Mouse (Mus musculus) monocyte, adult 2 months (primary cell): ENCODE data around the gene Lsp1.

ENCODE experiments used
- DNase-seq, 2 experiments: peaks; one replicate each; pipeline ENCODE4 v3.0.0; 2022; ENCODE audit warnings: low spot score in 2 of 2, low read depth in 1 of 2

The Lsp1 gene

DNA sequence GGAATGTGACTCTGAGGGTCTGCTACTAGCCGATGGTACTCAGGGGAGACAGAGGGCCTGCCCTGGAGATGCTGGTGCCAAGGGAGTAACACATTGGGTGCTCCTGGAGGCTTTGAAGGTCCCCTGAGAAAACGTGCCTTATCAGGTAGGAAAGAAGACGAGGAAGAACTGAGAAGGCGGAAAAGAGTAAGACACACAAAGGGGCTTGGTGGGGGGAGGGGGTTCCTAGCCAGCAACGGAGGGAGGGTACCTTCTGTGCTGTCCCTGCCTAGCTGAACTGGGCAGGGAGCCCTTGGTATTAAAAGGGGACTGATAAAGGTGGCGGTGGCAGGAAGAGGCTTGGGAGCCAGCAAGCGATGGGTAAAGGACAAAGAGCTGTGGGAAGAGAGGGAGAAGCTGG lies 15.0 kb downstream of the Lsp1 start:
- DNase-seq: no peak

DNA sequence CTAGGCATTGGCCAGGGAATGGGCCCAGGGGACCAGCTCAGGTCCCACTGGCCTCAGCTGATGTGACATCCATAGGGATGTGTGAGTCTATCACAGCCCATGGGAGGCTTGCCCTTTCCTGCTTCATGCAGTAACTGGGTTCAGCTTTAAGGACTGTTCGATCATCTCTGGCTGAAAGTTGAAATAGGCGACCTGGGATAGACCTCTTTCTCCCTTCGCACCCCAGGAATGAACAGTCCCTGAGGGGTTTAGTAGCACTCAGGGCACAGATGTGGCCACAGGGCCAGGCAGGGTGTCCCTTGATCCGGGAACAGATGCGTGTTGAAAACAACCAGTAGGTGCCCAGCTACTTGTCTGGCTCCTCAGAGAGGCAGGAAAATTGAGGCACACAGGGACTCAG lies 15.7 kb downstream of the Lsp1 start:
- no peak for DNase-seq

- no peak for DNase-seq
Observed at GRCm38 (mm10) chr7:142476795-142477452, 16.3 kb downstream of the Lsp1 start.

DNA sequence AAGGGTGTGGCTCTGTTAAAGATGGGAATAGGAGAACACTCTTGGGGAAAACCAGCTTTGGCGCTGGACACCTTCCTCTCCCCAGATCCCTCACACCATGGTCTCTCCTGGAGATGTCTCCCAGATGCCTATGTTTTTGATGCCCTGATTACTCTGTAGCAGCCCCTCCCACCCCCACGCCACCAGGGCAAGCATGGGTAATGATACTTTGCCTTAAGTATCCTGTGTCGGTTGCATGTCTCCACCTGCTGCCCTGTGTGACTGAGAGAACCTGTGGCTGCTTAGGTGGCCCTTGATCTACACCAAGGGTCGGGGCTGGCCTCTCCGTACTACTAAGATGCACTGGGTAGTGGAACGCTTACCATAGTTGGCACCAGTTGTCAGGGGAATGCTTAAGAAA lies 17.4 kb downstream of the Lsp1 start:
- DNase-seq: no peak

DNA sequence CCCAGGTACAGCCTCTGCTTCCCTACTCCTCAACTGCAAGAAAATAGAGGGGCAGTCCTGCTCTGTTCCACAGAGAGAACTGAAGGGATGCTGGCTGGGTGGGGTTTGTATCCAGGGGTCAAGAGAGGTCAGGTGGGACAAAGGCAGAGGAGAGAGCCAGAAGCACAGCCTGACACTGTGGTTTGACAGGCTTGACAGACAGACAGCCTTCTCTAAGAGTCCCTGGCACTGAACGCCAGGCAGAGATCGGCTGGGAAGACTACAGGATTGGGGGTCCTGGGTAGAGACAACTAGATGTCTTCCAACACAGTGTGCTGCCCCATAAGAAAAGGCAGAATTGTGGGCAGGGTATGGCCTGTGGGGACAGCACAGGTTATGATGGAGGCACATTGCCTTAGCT lies 18.0 kb downstream of the Lsp1 start:
- no peak for DNase-seq

DNA sequence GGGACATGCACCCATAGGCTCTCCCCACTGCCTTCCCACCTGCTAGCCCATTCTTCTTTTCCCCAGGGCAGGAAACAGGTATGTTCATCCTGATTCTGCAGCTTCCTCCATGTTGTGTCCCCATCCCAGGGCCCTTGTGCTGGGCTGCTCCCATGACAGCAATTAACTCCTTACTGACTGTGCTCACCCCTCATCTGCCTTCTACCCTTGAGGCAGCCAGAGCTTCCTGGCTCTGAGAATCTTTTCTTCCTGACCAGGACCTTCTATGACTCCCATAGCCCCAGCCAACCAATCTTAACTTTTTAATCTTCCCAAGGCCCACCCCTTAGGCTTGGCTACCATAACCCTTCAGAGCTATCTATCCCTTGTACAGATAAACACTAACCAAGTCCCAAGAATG lies 18.7 kb downstream of the Lsp1 start:
- DNase-seq: no peak

DNA sequence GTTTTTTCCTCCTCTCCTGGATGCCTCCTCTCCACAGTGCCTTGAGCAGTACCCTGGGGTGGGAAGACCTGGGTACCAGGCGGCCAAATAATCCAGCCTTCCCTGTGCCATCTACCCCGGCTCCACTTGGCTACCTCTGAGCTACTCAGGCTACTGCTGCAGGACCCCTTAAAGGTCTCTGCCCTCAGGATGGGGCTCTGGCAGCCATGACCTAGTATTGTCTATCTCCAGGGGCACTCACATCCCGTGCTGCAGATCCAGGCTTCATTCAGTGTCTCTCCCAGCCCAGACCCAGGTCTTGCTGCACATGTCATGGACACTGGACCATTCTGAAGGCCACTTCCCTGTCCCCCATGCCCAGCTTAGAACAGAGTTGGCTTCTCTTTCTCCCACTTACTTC lies 19.3 kb downstream of the Lsp1 start:
- DNase-seq: no peak

GRCm38 (mm10) chr7:142480661-142481060 lies 20.1 kb downstream of the Lsp1 start:
- no peak for DNase-seq

- no peak for DNase-seq
Observed at GRCm38 (mm10) chr7:142481186-142481567, 20.6 kb downstream of the Lsp1 start.

GRCm38 (mm10) chr7:142481568-142482255 lies 21.1 kb downstream of the Lsp1 start:
- DNase-seq: no peak

- no peak for DNase-seq
Observed at GRCm38 (mm10) chr7:142482256-142482609, 21.6 kb downstream of the Lsp1 start.

- DNase-seq: no peak
Observed at GRCm38 (mm10) chr7:142483136-142483535, 22.5 kb downstream of the Lsp1 start.

GRCm38 (mm10) chr7:142484780-142485179 lies 24.2 kb downstream of the Lsp1 start:
- DNase-seq: no peak

DNA sequence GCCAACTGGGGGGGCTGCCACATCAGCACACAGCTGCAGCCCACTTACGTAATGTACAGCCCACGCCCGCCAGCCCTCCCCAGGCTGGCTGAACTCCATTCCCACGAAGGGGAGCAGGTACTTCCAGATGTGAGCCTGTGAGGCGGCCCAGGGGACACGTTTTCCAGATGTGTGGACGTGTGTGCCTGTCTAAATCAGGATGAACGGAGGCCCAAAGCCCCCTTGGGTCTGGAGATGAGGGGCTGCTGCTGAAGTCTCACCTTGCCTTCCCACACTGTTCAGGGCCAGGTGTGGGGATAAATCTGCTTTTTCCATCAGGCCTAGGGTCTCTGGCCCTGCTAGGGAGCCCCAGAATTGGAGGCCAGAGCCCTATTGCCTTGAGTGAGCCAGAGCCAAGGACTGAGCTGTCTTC lies 26.1 kb downstream of the Lsp1 start:
- DNase-seq: no peak

DNA sequence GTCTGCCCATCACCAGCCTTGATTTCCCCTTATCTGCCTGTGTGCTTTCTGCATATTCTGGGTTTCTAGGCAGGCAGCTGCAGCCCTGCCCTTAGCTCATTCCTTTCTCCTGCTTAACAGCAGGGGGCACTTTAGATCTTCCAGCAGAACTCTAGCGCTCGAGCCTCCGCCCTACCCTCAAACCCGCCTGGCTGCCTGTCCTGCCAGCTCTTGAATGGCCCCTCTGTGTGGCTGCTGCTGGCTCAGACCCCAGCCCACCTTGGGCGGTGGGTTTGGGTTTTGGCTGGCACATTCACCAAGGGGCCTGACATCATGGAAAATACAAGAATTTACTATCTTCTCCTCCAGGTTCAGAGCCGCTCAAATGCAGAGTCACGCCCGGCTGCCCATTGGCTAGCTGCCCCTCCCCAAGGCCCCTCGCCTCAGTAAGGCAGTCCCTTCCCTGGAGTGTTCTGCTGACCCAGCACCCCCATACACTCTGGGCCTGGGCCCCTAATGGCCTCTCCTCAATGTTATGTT lies 26.8 kb downstream of the Lsp1 start:
- DNase-seq: no peak

DNA sequence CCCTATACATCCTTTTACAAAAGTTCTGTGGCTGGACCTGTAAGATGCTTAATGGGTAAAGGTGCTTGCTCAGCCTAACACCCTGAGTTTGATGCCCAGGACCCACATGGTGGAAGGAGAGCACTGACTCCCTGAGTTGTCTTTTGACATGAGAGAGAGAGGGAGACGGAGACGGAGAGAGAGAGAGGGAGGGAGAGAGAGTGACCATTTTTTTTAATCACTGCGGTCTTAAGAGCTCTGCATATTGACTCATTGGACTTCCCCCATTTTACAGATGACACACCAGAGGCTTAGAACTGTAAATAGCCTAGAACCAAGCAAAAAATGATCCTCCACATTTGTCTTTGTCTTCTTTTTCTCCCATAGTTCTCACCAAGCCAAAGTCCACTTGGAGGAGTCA lies 27.4 kb downstream of the Lsp1 start:
- no peak for DNase-seq

DNA sequence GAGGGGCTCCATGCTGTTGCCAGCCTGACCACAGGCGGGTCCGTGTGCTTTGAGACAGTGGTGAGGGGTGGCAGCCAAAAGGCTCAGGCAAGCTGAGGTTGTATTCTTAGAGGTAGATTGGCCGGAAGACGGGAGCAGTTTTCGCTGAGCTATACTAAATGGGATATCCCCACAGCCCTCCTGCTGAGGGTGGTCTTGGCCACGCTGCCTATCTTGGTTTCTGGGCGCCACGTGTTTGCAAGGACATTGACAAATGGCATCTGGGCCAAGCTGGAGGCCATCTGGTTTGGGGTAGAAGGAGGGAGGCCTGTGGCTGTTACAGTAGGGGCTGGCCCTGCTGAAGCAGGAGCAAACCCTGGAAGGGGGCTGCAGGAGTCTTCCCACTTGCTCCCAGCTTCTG lies 32.9 kb downstream of the Lsp1 start:
- DNase-seq: no peak

DNA sequence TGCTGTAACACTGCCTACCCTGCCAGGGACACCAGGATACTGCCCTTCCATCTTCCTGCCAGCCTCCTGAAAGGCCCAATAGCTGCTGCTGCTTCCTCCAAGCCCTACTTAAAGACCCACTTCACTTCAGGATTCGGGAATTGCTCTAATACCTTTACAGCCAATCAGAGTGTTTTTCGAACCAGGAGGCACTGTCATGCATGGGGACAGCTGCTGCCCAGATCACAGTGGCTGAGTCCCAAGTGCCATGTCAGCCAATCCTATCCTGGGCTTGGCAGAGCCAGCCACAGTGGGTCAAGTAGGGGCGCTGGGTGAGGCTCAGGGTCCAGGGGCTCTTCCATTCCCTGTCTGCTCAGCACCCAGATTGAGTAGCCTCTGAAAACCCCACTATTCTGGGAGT lies 35.5 kb downstream of the Lsp1 start:
- no peak for DNase-seq

- no peak for DNase-seq
Observed at GRCm38 (mm10) chr7:142496800-142497199, 36.2 kb downstream of the Lsp1 start.

- peak in 1 of 2 experiments; percentile 12 for DNase-seq
Observed at GRCm38 (mm10) chr7:142497775-142498174, 37.2 kb downstream of the Lsp1 start.

GRCm38 (mm10) chr7:142498575-142498974 lies 38.0 kb downstream of the Lsp1 start, which contains the start of gene Tnnt3:
Tnnt3 (plus strand) TSS chr7:142498836.
- DNase-seq: no peak

GRCm38 (mm10) chr7:142499010-142499721 lies 38.6 kb downstream of the Lsp1 start:
- DNase-seq: no peak
